Mouse (Mus musculus) embryonic facial prominence, embryonic 10.5 days (tissue): Measurements from ENCODE around the gene Trim34a. TPM values are rescaled to one million over a fixed set of nuclear protein-coding genes. Genes with fewer than 3 reads are reported as not detected.
"Not testable (repeated sequence)": the region's sequence is repeated elsewhere in the genome, so short reads cannot be mapped to it uniquely, and the experiment has no call there.

Experiments
- DNase-seq: peaks from one replicate; pipeline ENCODE4 v3.0.0-alpha.2; 2017; ENCODE audit warnings: low spot score
- H3K27ac ChIP-seq: fragments of 300-500 bp; sonication (generic); replicated peaks from 2 replicates; pipeline ENCODE4 v1.5.1; 2016; ENCODE audit warnings: mild to moderate bottlenecking
- H3K27me3 ChIP-seq: fragments of 300-500 bp; sonication (generic); replicated peaks from 2 replicates; pipeline ENCODE4 v1.6.1; 2016; ENCODE audit warnings: low read depth, mild to moderate bottlenecking; ENCODE audit not compliant: poor library complexity, severe bottlenecking
- H3K36me3 ChIP-seq: fragments of 300-500 bp; sonication (generic); replicated peaks from 2 replicates; pipeline ENCODE4 v1.6.1; 2016; ENCODE audit warnings: mild to moderate bottlenecking, moderate library complexity
- H3K4me1 ChIP-seq: fragments of 300-500 bp; sonication (generic); 2 replicates; pipeline ENCODE4 v1.6.1; 2016
- H3K4me3 ChIP-seq: fragments of 300-500 bp; sonication (generic); 2 replicates; pipeline ENCODE4 v1.5.1; 2016; ENCODE audit warnings: mild to moderate bottlenecking, moderate library complexity
- H3K9me3 ChIP-seq: fragments of 300-500 bp; sonication (generic); 2 replicates; pipeline ENCODE4 v1.6.1; 2016; ENCODE audit warnings: mild to moderate bottlenecking
- WGBS: fragments of 180-500 bp; shearing (Covaris S2); methylation state at CpG from one replicate; pipeline ENCODE4 v1.1.7; 2016; 5-methylcytosine and 5-hydroxymethylcytosine counted together
- polyA plus RNA-seq: library from polyadenylated mRNA; unstranded; fragments of >200 nt; fragmentation: Nextera tagmentation; extraction: Ambion mirVana; gene quantifications from 2 replicates; pipeline ENCODE4 v1.2.1, GENCODE M21; 2016

The Trim34a gene
- polyA plus RNA-seq, 1 experiment from 2014 or later: 0.69 TPM

GRCm38 (mm10) chr7:104279361-104279760 is 35.1 kb downstream of the Trim34a start:
- 88% methylated on average over 3 of the region's 3 CpGs for WGBS
- DNase-seq: not testable (repeated sequence)

DNA sequence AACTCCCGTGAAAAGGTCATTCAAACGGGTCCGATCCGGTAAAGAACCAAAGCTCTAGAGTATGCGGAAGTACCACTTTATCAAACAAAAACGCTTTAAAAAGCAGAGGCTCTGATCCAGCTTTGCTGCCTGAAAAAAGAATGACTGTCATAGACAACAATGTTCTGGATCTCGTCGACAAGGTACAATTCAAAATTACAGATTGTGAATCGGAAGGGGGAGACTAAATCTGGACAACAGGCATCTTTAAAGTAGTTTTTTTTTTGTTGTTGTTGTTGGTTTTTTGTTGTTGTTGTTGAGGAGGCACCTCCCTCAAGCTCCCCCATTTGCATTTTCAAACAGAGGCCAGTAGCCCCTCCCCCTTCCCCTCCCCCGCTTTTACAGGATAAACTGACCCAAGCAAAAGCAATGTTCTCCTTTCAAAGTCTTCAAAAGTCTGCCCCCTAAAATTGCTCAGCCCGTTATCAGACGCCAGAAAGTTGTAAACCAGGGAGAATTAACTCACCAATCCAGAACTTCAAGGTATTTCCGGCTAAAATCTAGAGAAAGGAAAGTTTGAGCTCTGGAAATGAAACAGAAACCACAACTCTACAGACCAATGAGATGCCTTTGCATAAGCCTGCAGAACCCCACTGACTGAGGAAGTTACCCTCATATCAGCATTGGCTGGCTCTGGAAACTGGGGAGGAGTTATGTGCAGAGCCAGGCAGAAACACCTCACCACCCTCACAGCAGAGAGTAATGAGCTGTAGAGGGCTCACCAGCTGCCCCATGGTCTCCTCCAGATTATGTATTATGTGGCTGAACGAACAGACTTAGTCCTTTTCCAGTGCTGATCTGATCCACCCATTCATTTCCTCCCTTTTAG is 43.6 kb downstream of the Trim34a start, which contains the start of gene Trim5:
Trim5 (minus strand) TSS at position 519 of the 868 bp plus-strand sequence.
- not testable (repeated sequence) for H3K4me3 ChIP-seq, H3K36me3 ChIP-seq, H3K27me3 ChIP-seq, H3K4me1 ChIP-seq, H3K27ac ChIP-seq, H3K9me3 ChIP-seq, DNase-seq
- WGBS: 48% methylated on average over 14 of the region's 14 CpGs

More at GRCm38 (mm10) chr7:104279361-104279760, 35.1 kb downstream of the Trim34a start:
- H3K36me3 ChIP-seq, H3K27me3 ChIP-seq, H3K4me1 ChIP-seq, H3K9me3 ChIP-seq, H3K27ac ChIP-seq, H3K4me3 ChIP-seq: not testable (repeated sequence)

GRCm38 (mm10) chr7:104290641-104291040 is 46.4 kb downstream of the Trim34a start:
- 85% methylated on average over 1 of the region's 1 CpGs for WGBS

GRCm38 (mm10) chr7:104291638-104292400 is 47.6 kb downstream of the Trim34a start:
- WGBS: 91% methylated on average over 5 of the region's 5 CpGs
- no peak for DNase-seq
- Histone ChIP-seq H3K36me3 (no peaks in the 10 kb centered on the region), H3K4me1 (no peaks in the 10 kb centered on the region), H3K4me3 (no peak overlapping the region), H3K27ac (no peak overlapping the region), H3K27me3 (no peaks in the 10 kb centered on the region), H3K9me3 (no peaks in the 10 kb centered on the region)

More at GRCm38 (mm10) chr7:104290641-104291040, 46.4 kb downstream of the Trim34a start:
- Histone ChIP-seq H3K36me3 (no peaks in the 10 kb centered on the region), H3K27me3 (no peaks in the 10 kb centered on the region), H3K4me1 (no peaks in the 10 kb centered on the region), H3K4me3 (no peak overlapping the region), H3K27ac (no peak overlapping the region), H3K9me3 (no peaks in the 10 kb centered on the region)
- no peak for DNase-seq

Other genes with a start within 250 kb of the Trim34a start
- not detected in 2 replicates for gene Olfr638, start 245.7 kb upstream of the Trim34a start, polyA plus RNA-seq
- 0.02 TPM in 1 of 2 replicates, not detected in the other for gene Olfr639, start 227.2 kb upstream of the Trim34a start, polyA plus RNA-seq
- not detected in 2 replicates for gene Olfr640, start 218.9 kb upstream of the Trim34a start, polyA plus RNA-seq
- gene Olfr641, start 209.0 kb upstream of the Trim34a start, polyA plus RNA-seq: not detected in 2 replicates
- not detected in 2 replicates for gene Olfr642, start 191.8 kb upstream of the Trim34a start, polyA plus RNA-seq
- gene 4930516K23Rik, start 183.0 kb upstream of the Trim34a start, polyA plus RNA-seq: not detected in 2 replicates
- not detected in 2 replicates for gene Olfr644, start 172.6 kb upstream of the Trim34a start, polyA plus RNA-seq
- not detected in 2 replicates for gene Olfr645, start 159.0 kb upstream of the Trim34a start, polyA plus RNA-seq
- not detected in 2 replicates for gene Olfr646, start 139.6 kb upstream of the Trim34a start, polyA plus RNA-seq
- gene Ubqln5, start 114.6 kb upstream of the Trim34a start, polyA plus RNA-seq: not detected in 2 replicates
- gene Olfr643, start 107.1 kb upstream of the Trim34a start, polyA plus RNA-seq: not detected in 2 replicates
- gene Ubqln3, start 101.2 kb upstream of the Trim34a start, polyA plus RNA-seq: not detected in 2 replicates
- gene Ubqlnl, start 93.9 kb upstream of the Trim34a start, polyA plus RNA-seq: not detected in 2 replicates
- not detected in 2 replicates for gene Olfm5, start 79.6 kb upstream of the Trim34a start, polyA plus RNA-seq
- gene Olfr648, start 61.1 kb upstream of the Trim34a start, polyA plus RNA-seq: 0.30 and 0.36 TPM in 2 replicates
- gene Olfr649, start 48.5 kb upstream of the Trim34a start, polyA plus RNA-seq: not detected in 2 replicates
- gene Trim6, start 25.7 kb upstream of the Trim34a start, polyA plus RNA-seq: 6.1 and 7.6 TPM in 2 replicates
- 0.16 TPM in 1 of 2 replicates, not detected in the other for gene Trim5, start 43.6 kb downstream of the Trim34a start, polyA plus RNA-seq
- 1.5 and 1.7 TPM in 2 replicates for gene Trim12a, start 71.0 kb downstream of the Trim34a start, polyA plus RNA-seq
- gene Trim34b, start 85.0 kb downstream of the Trim34a start, polyA plus RNA-seq: not detected in 2 replicates
- gene Trim12c, start 108.9 kb downstream of the Trim34a start, polyA plus RNA-seq: 0.54 and 0.92 TPM in 2 replicates
- not detected in 2 replicates for gene Trim30b, start 125.4 kb downstream of the Trim34a start, polyA plus RNA-seq
- 0.22 TPM in 1 of 2 replicates, not detected in the other for gene Trim30c, start 156.4 kb downstream of the Trim34a start, polyA plus RNA-seq
- gene Trim30a, start 220.7 kb downstream of the Trim34a start, polyA plus RNA-seq: 0.45 and 0.52 TPM in 2 replicates